Mouse (Mus musculus): ENCODE results near the gene Sst. TPM values are rescaled to one million over a fixed set of nuclear protein-coding genes. Genes with fewer than 3 reads are reported as not detected.

Sst gene
- polyA plus RNA-seq, 1 experiment from 2014 or later, result 45.5 TPM

DNA sequence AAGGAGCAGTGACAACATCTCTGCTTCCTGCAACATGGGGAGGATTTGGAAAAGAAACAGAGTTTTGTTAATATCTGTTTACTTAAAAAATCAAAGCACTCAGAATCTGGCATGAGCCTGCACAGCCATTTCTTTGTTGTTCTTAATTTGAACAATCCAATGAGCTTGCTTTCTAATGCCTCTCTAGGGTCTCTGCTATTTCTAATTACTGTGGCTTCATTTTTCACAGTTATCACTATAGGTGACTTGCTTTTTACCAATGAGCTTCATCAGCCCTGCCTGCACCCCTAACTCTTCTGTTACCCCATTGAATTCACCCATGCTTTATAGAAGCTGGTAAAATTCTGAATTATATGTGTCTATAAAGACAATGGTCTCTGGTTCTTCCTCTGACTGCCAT lies 41.0 kb downstream of the Sst start:
- H3K4me3 ChIP-seq (replicated peaks), result no peak overlapping the region
- peaks cover 38% of the 10 kb centered on the region for H3K27me3 ChIP-seq
- ATAC-seq (ENCODE audit: low FRiP score), result no peak
- H3K9ac ChIP-seq, result no peak overlapping the region
- H3K4me2 ChIP-seq, result no peak overlapping the region
- no peaks in the 10 kb centered on the region for H3K9me3 ChIP-seq
- H3K36me3 ChIP-seq (replicated peaks), result no peaks in the 10 kb centered on the region
- no peak overlapping the region for H3K27ac ChIP-seq
- H3K4me1 ChIP-seq, result no peaks in the 10 kb centered on the region

DNA sequence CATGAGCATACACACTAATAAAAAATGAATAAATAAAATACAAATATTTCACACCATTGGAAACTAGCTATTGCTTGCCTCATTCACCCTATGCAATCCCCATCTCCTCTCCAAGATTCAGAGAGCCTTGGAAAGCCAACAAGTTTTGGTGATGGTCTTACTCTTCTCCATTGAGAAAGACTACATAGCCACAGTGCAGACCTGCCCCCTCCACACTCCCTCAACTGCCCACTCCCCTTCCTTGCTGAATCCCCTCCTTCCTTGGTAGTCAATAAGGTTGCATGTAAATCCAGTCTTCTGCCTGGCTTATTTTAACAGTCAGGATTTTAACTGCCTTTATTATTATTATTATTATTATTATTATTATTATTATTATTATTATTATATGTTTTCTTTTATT lies 41.6 kb downstream of the Sst start:
- no peak overlapping the region for H3K27ac ChIP-seq
- H3K9me3 ChIP-seq, result no peaks in the 10 kb centered on the region
- no peak overlapping the region for H3K9ac ChIP-seq
- H3K36me3 ChIP-seq (replicated peaks), result no peaks in the 10 kb centered on the region
- no peak overlapping the region for H3K4me3 ChIP-seq (replicated peaks)
- no peak overlapping the region for H3K4me2 ChIP-seq
- ATAC-seq (ENCODE audit: low FRiP score), result no peak
- peaks cover 44% of the 10 kb centered on the region for H3K27me3 ChIP-seq
- no peaks in the 10 kb centered on the region for H3K4me1 ChIP-seq

DNA sequence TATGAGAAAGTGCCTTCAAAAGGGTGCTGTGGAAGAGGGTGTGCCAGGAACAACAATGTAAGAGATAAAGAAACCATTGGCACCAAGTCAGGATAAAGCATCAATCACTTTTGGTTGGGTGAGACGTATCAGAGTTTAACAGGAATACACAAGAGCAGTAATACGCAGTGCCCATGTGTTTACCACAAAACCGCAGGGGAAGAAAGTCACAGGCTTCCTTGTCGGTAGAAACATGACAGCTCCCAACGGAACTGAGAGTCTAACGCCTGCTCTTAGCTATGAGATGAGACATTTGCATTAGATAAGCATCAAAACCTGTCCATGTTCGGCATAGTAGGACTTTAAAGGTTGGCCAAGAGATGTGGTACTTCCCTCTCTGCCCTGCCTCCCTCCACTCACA lies 46.1 kb downstream of the Sst start:
- no peaks in the 10 kb centered on the region for H3K9me3 ChIP-seq
- no peak overlapping the region for H3K4me3 ChIP-seq (replicated peaks)
- H3K36me3 ChIP-seq (replicated peaks), result no peaks in the 10 kb centered on the region
- peaks cover 4% of the 10 kb centered on the region; the same call in 1 of the 2 replicates for H3K4me1 ChIP-seq
- ATAC-seq (ENCODE audit: low FRiP score), result no peak
- H3K27ac ChIP-seq, result no peak overlapping the region
- no peak overlapping the region for H3K9ac ChIP-seq
- no peak overlapping the region for H3K4me2 ChIP-seq
- WGBS, result 86% methylated on average over 7 of the region's 7 CpGs
- peaks cover 78% of the 10 kb centered on the region for H3K27me3 ChIP-seq

DNA sequence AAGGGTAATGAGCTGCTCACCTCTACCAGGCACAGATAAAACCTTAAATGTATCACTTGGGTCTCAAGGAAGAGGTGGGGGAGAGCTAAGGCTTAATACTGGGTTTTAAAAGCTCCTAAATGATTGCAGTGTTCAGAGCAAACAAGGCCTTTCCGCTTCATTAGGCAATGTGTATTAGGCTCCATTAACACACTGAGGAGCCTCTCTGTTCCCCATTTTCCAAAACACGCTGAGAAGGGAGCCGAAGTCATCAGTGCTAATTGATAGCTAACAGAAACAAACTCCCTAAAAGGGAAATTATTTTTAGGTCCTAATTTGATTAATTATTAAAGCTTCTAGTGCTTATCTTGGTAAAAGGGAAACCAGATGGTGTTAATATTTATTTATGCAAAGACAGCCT lies 48.1 kb downstream of the Sst start:
- ATAC-seq (ENCODE audit: low FRiP score), result peak; percentile 61

More for the DNA sequence above, 48.1 kb downstream of the Sst start:
- Histone ChIP-seq H3K9ac (no peak overlapping the region), H3K36me3 (replicated peaks) (no peaks in the 10 kb centered on the region), H3K4me3 (replicated peaks) (no peak overlapping the region), H3K4me1 (peaks cover 4% of the 10 kb centered on the region; the same call in 1 of the 2 replicates), H3K27me3 (peaks cover 86% of the 10 kb centered on the region), H3K9me3 (no peaks in the 10 kb centered on the region), H3K27ac (no peak overlapping the region), H3K4me2 (no peak overlapping the region)
- WGBS, result 27% methylated on average over 3 of the region's 3 CpGs

Other genes starting within 250 kb of the Sst start
- 0.29 and 0.83 TPM in 2 replicates for gene Rtp2, start 41.4 kb upstream of the Sst start, polyA plus RNA-seq (2016; fragmentation: Nextera tagmentation; extraction: Ambion mirVana)
- not detected in 2 replicates for gene Gm37419, start 97.5 kb upstream of the Sst start, polyA plus RNA-seq (2016; fragmentation: Nextera tagmentation; extraction: Ambion mirVana)
- gene Bcl6, start 97.9 kb upstream of the Sst start, polyA plus RNA-seq (2016; fragmentation: Nextera tagmentation; extraction: Ambion mirVana), result 0.40 and 0.42 TPM in 2 replicates